Mouse (Mus musculus) heart, adult 9 months (tissue): ENCODE results near the gene Smyd3.

Experiments used
- DNase-seq, 2 experiments: peaks; one replicate each; pipeline ENCODE4 v3.0.0; 2022; ENCODE audit warnings: low spot score in 2 of 2

The Smyd3 gene

DNA sequence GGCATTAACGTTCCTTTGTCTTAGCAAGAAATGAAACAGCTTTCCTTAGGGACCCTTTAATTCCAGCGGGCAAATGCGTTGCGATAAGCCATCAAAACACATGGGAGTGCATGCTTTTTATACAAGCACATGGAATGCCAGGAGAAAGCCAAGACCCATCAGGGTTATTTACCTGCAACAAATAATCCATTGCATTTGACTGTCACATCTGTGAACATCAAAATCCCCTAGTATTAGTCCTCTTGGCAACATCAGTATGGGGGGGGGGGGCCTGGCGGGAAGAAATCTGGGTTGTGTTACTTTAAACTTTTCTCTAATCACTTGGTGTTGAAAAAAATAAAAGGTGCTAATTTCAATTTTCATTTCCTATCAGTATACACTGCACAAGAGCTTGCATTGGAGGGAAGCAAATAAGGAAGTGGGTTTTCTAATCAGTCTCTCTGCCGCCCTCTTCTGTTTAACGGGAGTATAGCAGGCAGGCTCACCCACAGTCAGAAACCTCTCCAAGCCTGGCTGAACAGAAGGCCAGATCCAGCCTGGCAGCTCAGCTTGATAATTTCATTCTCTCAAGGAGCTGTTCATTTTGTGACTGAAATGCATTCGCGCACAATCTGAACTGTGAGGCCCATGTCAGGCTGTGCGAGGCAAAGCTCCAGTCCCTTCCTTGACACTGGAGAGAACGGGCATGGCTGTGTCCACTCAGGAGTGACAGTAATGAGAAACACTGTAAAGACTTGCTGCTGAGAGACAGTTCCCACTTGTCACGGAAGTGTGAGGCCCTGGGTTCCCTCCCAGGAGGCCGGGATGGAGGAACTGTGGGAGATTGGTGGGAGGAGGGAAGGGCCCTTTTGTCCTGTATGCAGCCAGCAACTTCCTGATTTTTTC, 285.8 kb downstream of the Smyd3 start:
- DNase-seq: peak; percentile 19 to 42

DNA sequence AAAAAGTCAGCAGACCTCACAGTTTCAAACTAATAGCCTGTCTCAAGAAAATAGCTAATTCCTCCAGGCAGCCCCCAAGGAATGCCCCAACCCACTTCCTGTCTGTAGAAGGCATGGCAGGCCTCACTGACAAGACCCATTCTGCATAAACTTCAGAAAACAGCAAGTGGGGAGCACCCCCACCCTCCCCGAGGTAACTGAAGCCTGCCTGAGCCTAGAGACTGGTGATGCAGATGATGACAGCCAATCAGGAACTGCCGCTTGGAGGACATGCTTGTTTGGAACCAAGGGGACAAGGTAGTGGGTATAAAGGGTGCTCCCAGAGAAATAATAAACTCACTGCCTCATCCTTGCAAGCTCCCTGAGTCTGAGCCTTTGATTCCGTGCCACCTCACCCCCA, 288.3 kb downstream of the Smyd3 start:
- DNase-seq: no peak

DNA sequence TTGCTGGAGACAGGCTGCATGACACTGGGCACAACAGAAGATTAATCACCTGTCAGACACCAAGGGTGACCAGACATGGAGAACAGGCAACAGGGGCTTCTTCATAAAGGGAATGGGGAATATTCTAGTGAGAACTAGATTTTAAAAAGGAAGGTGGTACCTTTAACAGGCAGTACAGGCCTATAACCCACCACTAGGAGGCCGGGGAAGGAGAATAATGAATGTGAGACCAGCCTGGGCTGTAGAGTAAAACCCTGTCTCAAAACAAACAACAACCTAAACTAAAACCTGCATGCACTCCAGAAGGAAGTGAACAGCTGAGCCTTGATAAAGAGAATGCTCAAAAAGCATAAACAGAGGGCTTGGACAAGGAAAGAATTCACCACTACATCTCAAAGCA, 297.6 kb downstream of the Smyd3 start:
- no peak for DNase-seq

DNA sequence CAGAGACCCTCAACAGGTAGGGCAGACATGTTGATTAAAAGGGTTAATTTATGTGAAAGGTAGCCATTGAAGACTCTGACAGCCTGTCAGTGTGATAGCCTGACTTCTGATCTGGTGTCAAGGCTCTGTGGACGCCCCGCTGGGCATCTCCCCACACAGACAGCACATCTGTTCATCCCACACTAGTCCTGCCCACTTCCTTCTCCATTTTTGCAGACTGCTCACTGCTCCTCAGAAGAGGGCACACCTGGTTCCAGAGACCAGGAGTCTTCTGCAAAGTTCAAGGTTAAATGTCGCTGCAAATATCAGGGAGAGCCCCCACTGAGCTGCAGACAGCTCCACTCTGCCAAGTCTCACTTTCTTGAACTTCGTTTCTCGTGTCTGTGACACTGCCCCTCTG, 299.8 kb downstream of the Smyd3 start:
- no peak for DNase-seq

DNA sequence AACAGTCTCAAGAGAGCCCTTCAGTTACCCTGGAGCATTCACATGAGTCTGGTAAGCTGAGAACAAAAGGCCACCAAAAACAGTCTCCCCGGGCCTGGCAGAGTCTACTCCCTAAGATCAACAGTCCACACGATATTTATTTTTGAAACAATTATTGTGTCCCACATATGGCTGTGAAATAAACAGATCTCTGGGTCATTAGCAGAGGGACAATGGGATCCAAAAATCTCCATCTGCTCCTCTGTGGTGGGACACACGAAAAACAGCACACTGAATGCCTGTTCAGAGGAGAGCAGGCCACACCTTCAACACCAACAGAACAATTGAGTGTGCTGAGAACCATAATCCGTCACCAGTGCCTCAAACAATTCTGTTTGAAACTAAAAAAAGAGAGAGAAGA, 300.8 kb downstream of the Smyd3 start:
- no peak for DNase-seq

DNA sequence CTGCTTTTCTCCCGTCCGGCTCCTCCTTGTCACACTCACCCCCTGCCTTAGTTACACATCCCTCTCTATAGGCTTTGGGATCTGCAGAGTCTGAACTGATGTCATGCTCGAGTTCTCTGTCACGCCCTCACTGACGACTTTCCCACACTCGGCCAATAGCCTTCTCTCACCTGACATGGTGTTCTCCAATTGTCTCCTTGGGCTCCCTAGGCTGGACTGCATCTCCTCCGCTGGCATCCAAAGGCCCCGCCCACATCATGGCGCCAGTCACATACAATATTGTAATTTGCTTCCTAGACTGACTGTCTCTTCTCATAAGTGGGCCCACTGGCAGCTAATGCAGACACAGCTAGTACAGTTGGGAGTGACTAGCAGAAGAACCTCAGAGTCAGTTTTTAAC, 304.5 kb downstream of the Smyd3 start:
- DNase-seq: no peak

DNA sequence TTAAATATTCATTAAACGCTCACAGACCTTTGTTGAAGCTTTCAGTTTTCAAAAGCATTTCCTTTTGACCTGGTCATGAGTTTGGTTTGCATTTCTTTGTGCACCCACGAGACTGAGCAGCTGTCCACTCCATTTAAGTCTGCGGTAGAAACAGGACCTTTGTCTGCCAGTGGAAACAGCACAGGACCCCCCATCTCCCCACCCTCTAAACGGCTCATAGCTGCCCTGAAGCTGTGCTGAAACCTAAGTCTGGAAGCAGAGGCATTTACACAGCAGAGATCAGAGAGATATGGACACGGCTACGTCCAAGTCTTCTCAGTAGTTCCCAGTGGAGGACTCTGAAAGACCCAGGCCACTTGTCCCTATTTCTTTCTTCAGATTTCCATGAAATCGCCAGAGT, 305.5 kb downstream of the Smyd3 start:
- DNase-seq: no peak

DNA sequence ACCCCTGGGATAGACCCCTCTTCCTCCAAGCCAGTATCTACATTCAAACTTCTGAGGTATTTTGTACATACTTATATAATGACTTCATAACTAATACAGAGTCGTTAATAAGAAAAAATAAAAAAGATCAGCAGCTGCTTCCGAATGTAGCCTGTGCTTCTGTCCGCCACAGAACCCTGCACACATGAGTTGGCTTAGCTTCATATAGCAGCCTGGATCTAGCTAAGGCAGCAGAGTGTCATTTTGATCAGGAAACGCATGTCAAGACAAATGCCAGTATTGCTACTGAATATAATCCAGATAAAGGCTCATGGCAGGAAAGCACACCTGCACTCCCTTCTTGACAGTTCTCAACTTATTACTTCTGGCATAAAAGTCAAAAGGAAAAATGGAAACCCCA, 306.5 kb downstream of the Smyd3 start:
- no peak for DNase-seq

DNA sequence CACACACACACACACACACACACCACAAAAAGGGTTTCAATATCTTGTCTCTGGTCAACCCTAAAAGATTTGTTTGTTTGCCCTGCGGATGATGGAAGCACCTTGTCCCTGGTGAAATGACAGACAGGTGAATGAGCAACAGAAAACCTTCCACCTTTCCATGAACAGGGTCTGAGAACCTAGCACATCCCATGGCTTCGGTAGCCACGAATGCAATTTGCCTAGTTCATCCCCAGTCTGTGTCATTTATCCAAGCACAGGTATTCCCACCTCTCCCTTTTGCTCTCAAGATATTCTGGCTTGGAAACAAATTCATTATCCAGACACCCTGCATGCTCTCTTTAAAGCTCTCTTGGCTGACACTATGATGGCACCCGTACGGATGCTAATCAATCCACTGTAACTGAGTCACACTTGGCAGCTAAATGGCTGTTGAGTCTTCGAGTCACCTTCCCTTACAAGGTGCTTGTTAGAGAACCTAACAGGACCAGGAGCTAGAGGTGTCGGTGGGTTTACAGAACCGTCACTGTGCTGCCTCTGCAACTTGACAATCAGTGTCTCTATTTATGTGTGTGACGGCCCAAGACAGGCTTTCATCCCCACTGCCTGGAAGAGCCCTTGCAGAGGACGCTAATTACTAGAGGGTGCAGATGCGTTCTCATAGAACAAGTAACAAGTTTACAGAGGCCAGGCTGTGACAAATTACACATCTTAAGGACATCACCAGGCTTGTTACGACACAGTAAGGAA, 309.8 kb downstream of the Smyd3 start:
- DNase-seq: no peak

DNA sequence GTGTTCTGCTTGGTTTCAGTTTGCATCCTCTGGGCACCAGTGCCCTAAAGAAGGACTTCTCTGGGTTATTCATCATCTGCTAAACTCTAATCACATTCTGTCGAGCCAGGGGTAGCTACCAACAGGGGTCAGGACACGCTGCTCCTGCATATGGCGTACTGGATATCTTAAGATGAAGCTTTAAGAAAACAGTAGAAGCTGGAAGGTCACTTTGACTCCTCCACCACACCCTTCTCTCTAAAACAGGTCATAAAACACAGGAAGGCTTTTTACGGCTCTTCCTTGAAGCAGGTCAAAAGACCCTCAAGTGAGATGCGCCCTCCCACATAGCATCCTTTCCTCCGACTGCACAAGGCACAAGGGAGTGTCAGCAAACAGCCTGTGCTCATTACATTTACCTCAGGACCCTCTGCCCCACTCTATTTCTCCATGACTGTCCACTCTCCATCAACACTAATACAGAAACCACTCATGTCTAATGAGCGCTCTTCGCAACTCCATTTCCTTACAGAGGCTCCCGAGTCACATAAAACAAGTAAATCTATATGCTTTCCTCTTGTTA, 310.6 kb downstream of the Smyd3 start:
- no peak for DNase-seq

DNA sequence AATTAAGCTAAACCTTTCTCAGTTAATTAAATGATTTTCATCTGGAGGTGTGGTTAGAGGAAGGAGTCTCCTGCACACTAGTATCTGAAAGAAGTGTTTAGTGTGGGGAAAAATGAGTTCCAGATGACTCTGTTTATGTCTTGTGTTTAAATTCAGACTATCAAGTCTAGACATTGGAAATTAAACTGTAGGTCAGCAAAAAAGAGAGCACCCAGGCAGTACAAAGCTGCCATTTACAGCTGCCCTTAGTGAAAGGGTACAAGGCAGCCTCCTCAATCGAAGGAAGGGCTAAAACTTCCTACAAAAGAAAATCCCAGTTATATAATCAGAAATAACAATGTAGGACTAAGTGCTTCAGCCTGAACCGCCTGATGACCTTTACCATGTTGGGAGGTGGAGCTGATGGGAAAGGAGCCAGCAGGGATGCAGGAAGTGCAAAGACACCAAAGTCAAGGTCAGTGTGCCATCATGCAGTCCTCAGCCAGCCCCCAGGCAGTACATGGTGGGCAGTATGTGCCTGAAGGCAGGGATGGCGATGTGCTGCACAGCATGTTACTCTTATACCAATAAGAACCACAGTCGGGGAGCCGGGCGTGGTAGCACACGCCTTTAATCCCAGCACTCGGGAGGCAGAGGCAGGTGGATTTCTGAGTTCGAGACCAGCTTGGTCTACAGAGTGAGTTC, 319.2 kb downstream of the Smyd3 start:
- no peak for DNase-seq

DNA sequence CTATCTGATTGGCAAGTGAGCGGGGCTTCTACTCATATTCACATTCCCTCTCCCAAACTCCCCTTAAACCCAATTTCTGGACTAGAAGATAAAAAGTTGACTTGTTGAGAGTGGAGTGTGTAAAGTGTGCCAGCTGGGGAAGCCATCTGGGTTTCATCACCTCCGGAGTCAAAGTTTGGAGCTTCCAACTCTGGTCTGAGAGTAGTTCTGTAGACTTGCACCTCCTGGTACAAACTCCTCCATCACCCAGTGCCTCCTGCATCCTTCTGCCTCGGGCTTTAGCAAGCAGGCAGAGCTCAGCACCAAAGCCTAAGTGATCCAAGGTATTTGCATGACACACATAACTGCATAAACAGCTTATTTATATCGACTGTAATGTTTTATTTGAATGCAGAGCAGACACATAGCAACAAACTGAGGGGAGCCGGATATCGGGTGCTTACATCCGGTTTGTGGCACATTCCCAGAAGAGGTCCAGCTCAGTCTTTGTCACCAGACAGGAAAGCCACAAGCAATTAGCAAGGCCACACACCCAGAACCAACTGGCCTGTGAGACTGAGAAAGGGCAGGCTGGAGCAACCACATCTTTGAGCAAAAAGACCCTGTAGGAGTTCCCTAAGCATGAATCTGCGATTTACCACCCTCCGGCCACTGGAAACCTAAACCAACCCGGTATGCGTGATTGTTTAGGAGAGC, 319.9 kb downstream of the Smyd3 start:
- DNase-seq: peak in 1 of 2 experiments; percentile 4

DNA sequence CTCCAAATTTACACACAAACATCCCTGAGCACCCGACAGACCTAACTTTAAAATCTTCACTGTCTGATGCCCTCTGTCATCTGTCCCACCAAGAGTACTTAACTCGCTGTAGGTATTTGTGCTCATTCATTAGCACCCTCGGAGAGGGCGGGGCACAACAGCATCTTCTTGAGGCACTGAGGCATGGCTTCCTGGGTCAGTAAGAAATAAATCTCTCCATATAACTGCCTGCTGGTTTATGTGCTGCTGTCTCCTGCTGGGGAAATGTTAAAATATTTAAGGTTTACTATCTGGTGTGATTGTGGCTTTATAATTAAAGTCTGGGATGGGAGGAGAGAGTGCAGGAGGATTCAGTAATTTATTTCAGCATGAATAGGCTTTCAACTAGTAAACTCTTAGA, 320.7 kb downstream of the Smyd3 start:
- DNase-seq: no peak

DNA sequence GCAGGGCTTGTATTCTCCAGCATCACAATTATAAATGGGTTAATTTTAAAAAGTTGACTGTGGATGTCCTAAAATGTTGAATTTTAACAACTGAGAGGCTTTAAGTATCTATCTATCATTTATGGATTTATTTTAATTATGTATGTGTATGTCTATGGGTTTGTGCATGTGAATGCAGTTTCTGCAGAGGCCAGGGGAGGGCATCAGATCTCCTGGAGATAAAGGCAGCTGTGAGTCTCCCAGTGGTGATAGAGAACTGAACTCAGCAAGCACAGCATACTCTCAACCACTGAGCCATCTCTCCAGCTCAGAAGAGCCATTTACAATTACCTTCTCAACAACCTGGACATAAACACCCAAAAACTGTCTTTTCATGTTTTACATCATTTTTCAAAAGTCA, 321.4 kb downstream of the Smyd3 start:
- DNase-seq: no peak

DNA sequence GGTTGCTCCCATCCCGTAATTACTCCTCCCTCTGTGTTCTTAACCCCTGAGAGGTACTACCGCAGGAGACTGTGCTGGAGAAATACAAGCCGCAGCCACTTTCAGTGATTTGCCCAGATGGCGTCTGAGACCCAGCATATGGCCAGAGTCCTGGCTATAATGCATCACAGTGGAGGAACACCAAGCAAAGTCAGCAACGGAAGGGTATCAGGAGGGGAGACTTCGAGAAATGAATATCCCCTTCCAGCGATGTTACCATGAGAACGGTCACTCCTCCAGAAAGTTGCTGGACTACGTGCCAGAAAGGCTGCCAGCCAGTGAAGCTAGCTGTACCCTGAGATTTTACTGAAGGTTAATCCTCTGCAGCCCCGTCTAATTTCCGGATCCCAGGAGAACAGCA, 325.1 kb downstream of the Smyd3 start:
- no peak for DNase-seq

DNA sequence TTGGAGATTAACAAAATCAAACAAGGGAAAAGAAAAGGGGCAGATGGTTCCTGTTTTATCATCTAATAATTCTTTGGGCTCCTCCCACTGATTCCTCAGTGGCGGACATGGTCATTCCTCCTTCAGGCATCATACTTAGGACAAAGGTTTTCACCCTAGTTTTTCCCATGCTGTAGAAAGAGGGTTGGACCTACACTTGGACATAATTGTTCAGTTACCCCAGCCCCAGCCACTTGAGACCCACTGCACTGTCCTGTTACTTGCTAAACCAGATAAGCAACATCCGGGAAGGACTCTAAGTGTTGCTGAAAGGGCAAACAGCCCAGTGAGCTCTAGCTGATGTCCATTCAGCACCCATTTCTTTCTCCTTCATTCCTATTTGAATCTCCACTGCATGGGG, 327.0 kb downstream of the Smyd3 start:
- DNase-seq: no peak

DNA sequence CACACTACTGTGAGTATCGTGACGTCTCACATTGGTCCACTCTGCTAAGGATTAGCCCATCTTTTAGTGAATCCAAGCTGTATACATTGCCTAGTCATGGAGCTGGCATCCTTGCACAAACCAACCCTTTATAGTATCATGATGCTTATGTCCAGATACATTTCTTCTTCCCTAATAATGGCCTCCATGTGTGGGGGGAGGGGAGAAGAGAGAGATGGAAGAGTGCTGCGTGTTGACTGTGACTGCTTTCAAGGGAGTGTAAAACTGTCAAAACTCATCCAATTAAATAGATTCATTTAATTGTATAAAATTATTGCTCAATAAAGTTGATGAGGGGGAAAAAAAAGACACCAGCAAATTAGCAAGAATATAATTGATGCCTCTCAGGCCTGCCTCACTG, 330.7 kb downstream of the Smyd3 start:
- no peak for DNase-seq

DNA sequence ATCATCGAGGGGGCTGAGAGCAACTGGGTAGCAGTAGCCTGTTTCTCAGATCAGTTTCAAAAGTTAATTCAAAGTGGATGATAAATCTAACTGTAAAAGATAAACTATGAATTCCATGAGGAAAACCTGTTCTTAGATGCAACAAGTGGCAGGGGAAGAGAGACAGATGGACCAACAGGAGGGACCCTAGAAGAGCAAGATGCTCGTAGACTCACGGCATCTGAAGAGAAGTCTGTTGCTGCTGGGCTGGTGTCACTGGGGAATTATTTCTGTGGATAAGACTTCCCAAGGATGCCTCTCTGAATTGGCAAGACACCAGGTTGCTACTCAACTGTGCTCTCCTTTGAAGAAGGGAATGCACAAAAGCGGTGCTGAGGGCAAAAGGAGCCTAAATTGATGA, 333.2 kb downstream of the Smyd3 start:
- DNase-seq: no peak

DNA sequence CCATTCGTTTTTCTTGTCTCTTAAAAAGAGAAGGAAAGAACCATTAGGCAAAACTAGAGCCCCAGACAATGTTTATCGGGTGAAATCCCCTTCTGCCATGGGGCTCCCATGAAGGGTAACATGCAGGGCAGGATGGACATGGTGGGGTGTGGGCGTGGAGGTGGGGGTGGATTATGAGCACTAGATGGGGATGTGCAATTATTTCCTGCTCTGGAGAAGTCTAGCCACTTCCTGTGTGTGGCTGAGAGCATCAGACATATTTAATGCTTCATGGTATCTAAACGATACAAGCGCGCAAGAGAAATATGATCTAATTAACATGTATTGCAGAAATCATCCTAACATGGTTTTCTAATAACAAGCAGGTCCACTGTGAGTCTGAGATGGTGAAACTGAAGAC, 334.3 kb downstream of the Smyd3 start:
- no peak for DNase-seq

DNA sequence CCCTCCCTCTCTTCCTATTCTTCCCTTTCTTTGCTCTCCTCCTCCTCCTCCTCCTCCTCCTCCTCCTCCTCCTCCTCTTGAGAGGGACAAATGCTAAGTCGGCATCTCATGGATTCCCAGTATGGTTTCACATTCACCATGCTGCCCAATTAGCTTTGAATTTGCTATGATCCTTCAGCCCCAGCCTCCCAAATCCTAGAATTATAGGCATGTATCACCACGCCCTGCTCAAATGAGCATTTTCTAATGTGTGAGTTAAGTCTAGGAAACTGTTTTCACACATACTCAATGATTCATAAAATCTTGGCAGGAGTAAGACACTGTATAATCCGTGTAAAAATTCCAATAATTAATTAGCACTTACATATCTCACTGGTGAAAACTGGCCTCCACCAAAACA, 337.3 kb downstream of the Smyd3 start:
- DNase-seq: no peak

DNA sequence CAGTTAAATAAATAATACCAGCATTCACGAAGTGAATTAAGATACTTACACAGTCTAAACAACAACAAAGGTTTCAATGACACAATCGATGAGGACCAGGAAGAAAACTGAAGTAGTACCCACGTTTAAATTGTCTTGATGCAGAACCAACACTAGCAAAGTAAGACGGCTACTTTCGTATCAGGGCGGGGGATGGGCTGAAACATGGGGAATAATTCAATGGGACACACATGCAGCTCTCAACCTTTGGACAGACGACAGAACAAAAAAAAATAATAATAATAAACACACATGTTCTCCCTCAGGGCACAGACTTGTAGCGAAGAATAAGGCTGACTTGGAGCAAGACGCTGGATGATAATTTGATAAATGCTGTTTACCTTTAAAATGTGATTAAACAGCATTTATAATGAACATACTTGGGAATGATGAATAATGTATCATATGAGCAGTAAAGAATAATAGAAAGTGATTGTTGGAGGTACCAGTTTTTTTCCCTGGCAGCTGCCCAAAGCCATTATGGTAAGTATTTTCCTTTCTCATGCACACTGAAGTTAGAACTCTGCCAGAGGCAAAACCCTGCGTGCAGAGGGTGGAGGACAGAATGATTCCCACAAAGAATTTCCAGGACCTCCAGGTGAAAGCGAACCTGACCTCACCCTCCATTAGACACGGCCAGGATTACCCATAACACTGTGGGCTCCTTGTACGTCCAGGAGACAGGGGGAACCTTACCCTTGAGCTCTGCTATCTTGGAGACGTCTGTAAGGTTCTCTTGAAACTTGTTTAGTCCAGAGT, 340.8 kb downstream of the Smyd3 start:
- DNase-seq: no peak
